Mouse (Mus musculus) ovary, adult 10 weeks (tissue): ENCODE data around the gene Olfr136. TPM values are rescaled to one million over a fixed set of nuclear protein-coding genes. Genes with fewer than 3 reads are reported as not detected.

Source experiments
- polyA plus RNA-seq: library from polyadenylated mRNA; stranded (reverse); fragments of 350-450 nt; fragmentation: Illumina TruSeq; extraction: RNeasy Lipid Tissue Mini Kit (QIAGEN cat#74804); gene quantifications from one replicate; pipeline ENCODE4 v1.2.3, GENCODE M21; 2014

Olfr136 gene
- polyA plus RNA-seq, result not detected

GRCm38 (mm10) chr17:38329531-38329930, at the start of gene Olfr136:
Gene Olfr136 (plus strand): TSS chr17:38329831.

GRCm38 (mm10) chr17:38307470-38307869, 22.2 kb upstream of the Olfr136 start, which contains the start of gene Olfr137:
Gene Olfr137 (minus strand): TSS chr17:38307570.

Other genes with a start within 250 kb of the Olfr136 start
- gene Olfr131, start 241.1 kb upstream of the Olfr136 start, polyA plus RNA-seq, result not detected
- not detected for gene Olfr132, start 195.3 kb upstream of the Olfr136 start, polyA plus RNA-seq
- gene Olfr133, start 184.6 kb upstream of the Olfr136 start, polyA plus RNA-seq, result not detected
- gene Olfr134, start 158.4 kb upstream of the Olfr136 start, polyA plus RNA-seq, result not detected
- not detected for gene Olfr135, start 125.5 kb upstream of the Olfr136 start, polyA plus RNA-seq
- not detected for gene Olfr138, start 68.8 kb upstream of the Olfr136 start, polyA plus RNA-seq
- gene Olfr137, start 22.3 kb upstream of the Olfr136 start, polyA plus RNA-seq, result not detected
- not detected for gene Esp36, start 90.4 kb downstream of the Olfr136 start, polyA plus RNA-seq
- not detected for gene Esp34, start 224.4 kb downstream of the Olfr136 start, polyA plus RNA-seq